Mouse (Mus musculus) stomach, embryonic 16.5 days (tissue): ENCODE data around the gene Smad3. TPM values are rescaled to one million over a fixed set of nuclear protein-coding genes. Genes with fewer than 3 reads are reported as not detected.

Source experiments
- ATAC-seq: fragments of 200-750 bp; cut with Nextera tagmentation; 2 replicates; pipeline ENCODE4 v1.8.0; 2017; ENCODE audit warnings: moderate number of reproducible peaks, moderate TSS enrichment; ENCODE audit not compliant: insufficient read depth, low FRiP score
- H3K27ac ChIP-seq: fragments of 300-500 bp; sonication (generic); 2 replicates; pipeline ENCODE4 v1.5.1; 2014; ENCODE audit warnings: low read length
- H3K27me3 ChIP-seq: fragments of 300-500 bp; sonication (generic); 2 replicates; pipeline ENCODE4 v1.6.1; 2014; ENCODE audit warnings: low read length, control low read depth, mixed read lengths; ENCODE audit not compliant: control insufficient read depth, insufficient read depth
- H3K36me3 ChIP-seq: fragments of 300-500 bp; sonication (generic); 2 replicates; pipeline ENCODE4 v1.6.1; 2014; ENCODE audit warnings: low read length; ENCODE audit not compliant: control insufficient read depth, insufficient read depth
- H3K4me1 ChIP-seq: fragments of 300-500 bp; sonication (generic); 2 replicates; pipeline ENCODE4 v1.6.1; 2014; ENCODE audit warnings: low read length, control low read depth, mixed read lengths; ENCODE audit not compliant: control insufficient read depth, insufficient read depth
- H3K4me2 ChIP-seq: fragments of 300-500 bp; sonication (generic); 2 replicates; pipeline ENCODE4 v1.6.1; 2014; ENCODE audit warnings: low read depth, low read length, mixed read lengths
- H3K4me3 ChIP-seq: fragments of 300-500 bp; sonication (generic); replicated peaks from 2 replicates; pipeline ENCODE4 v1.5.1; 2014; ENCODE audit warnings: mild to moderate bottlenecking, low read length
- H3K9ac ChIP-seq: fragments of 300-500 bp; sonication (generic); 2 replicates; pipeline ENCODE4 v1.6.1; 2014; ENCODE audit warnings: low read length
- H3K9me3 ChIP-seq: fragments of 300-500 bp; sonication (generic); replicated peaks from 2 replicates; pipeline ENCODE4 v1.6.1; 2016; ENCODE audit warnings: low read length, control low read depth; ENCODE audit not compliant: control insufficient read depth
- WGBS: fragments of 180-500 bp; shearing (Covaris S2); extraction: QIAGEN DNeasy Blood & Tissue Kit; methylation state at CpG from one replicate; pipeline ENCODE4 v1.1.7; 2014; 5-methylcytosine and 5-hydroxymethylcytosine counted together
- polyA plus RNA-seq: library from polyadenylated mRNA; unstranded; fragments of >200 nt; fragmentation: Nextera tagmentation; extraction: Ambion mirVana; gene quantifications from 2 replicates; pipeline ENCODE4 v1.2.1, GENCODE M21; 2015

Smad3 gene
- polyA plus RNA-seq, 1 experiment from 2014 or later: 15.1 TPM

- H3K27me3 ChIP-seq: no peaks in the 10 kb centered on the region
- peak; percentile 54; the same call in 1 of the 2 replicates for ATAC-seq
- H3K27ac ChIP-seq: peak overlapping the region; percentile 16; the same call in 1 of the 2 replicates
- H3K4me3 ChIP-seq: no peak overlapping the region
- no peaks in the 10 kb centered on the region for H3K9me3 ChIP-seq
- peak overlapping the region; percentile 10; the same call in 1 of the 2 replicates for H3K9ac ChIP-seq
- peaks cover 9% of the 10 kb centered on the region for H3K36me3 ChIP-seq
- WGBS: 38% methylated on average over 16 of the region's 16 CpGs
- peaks cover 34% of the 10 kb centered on the region for H3K4me1 ChIP-seq
- no peak overlapping the region for H3K4me2 ChIP-seq
Observed at GRCm38 (mm10) chr9:63612565-63613515, 145.0 kb downstream of the Smad3 start.

- WGBS: 57% methylated on average over 5 of the region's 5 CpGs
- Histone ChIP-seq H3K27me3 (no peaks in the 10 kb centered on the region), H3K36me3 (peaks cover 2% of the 10 kb centered on the region), H3K9ac (no peak overlapping the region), H3K27ac (no peak overlapping the region), H3K4me2 (no peak overlapping the region), H3K4me1 (peaks cover 34% of the 10 kb centered on the region), H3K4me3 (no peak overlapping the region), H3K9me3 (no peaks in the 10 kb centered on the region)
- no peak for ATAC-seq
Observed at GRCm38 (mm10) chr9:63611967-63612366, 145.8 kb downstream of the Smad3 start.

- Histone ChIP-seq H3K27me3 (no peaks in the 10 kb centered on the region), H3K4me1 (peaks cover 34% of the 10 kb centered on the region), H3K9me3 (no peaks in the 10 kb centered on the region), H3K4me3 (no peak overlapping the region), H3K36me3 (no peaks in the 10 kb centered on the region), H3K9ac (no peak overlapping the region), H3K4me2 (no peak overlapping the region), H3K27ac (0 out of 2 replicates have a peak overlapping the region, but pooled peaks have one; percentile 5)
- 40% methylated on average over 13 of the region's 13 CpGs for WGBS
- 0 out of 2 replicates have a peak, but pooled peaks have one; percentile 40 for ATAC-seq
Observed at GRCm38 (mm10) chr9:63610841-63611366, 146.9 kb downstream of the Smad3 start.

- 90% methylated on average over 6 of the region's 6 CpGs for WGBS
- peaks cover 34% of the 10 kb centered on the region for H3K4me1 ChIP-seq
- no peak overlapping the region for H3K4me2 ChIP-seq
- no peaks in the 10 kb centered on the region for H3K27me3 ChIP-seq
- no peak overlapping the region for H3K9ac ChIP-seq
- ATAC-seq: no peak
- no peaks in the 10 kb centered on the region for H3K9me3 ChIP-seq
- H3K27ac ChIP-seq: no peak overlapping the region
- H3K36me3 ChIP-seq: no peaks in the 10 kb centered on the region
- no peak overlapping the region for H3K4me3 ChIP-seq
Observed at GRCm38 (mm10) chr9:63610231-63610630, 147.6 kb downstream of the Smad3 start.

- ATAC-seq: no peak
- H3K36me3 ChIP-seq: no peaks in the 10 kb centered on the region
- peaks cover 34% of the 10 kb centered on the region for H3K4me1 ChIP-seq
- WGBS: 91% methylated on average over 2 of the region's 2 CpGs
- no peaks in the 10 kb centered on the region for H3K27me3 ChIP-seq
- H3K4me2 ChIP-seq: no peak overlapping the region
- no peak overlapping the region for H3K9ac ChIP-seq
- H3K9me3 ChIP-seq: no peaks in the 10 kb centered on the region
- H3K27ac ChIP-seq: no peak overlapping the region
- H3K4me3 ChIP-seq: no peak overlapping the region
Observed at GRCm38 (mm10) chr9:63609776-63610175, 148.0 kb downstream of the Smad3 start.

GRCm38 (mm10) chr9:63609246-63609645 lies 148.5 kb downstream of the Smad3 start:
- no peak overlapping the region for H3K9ac ChIP-seq
- H3K4me2 ChIP-seq: no peak overlapping the region
- no peaks in the 10 kb centered on the region for H3K27me3 ChIP-seq
- H3K27ac ChIP-seq: no peak overlapping the region
- no peaks in the 10 kb centered on the region for H3K36me3 ChIP-seq
- no peaks in the 10 kb centered on the region for H3K9me3 ChIP-seq
- no peak overlapping the region for H3K4me3 ChIP-seq
- peaks cover 32% of the 10 kb centered on the region for H3K4me1 ChIP-seq
- WGBS: 75% methylated on average over 8 of the region's 8 CpGs
- ATAC-seq: no peak

GRCm38 (mm10) chr9:63608006-63608405 lies 149.8 kb downstream of the Smad3 start:
- ATAC-seq: no peak
- Histone ChIP-seq H3K4me3 (no peak overlapping the region), H3K9me3 (no peaks in the 10 kb centered on the region), H3K36me3 (no peaks in the 10 kb centered on the region), H3K4me2 (no peak overlapping the region), H3K4me1 (peaks cover 32% of the 10 kb centered on the region), H3K27ac (no peak overlapping the region), H3K9ac (no peak overlapping the region), H3K27me3 (no peaks in the 10 kb centered on the region)
- WGBS: 85% methylated on average over 6 of the region's 6 CpGs

- Histone ChIP-seq H3K4me2 (no peak overlapping the region), H3K9ac (no peak overlapping the region), H3K9me3 (no peaks in the 10 kb centered on the region), H3K27ac (no peak overlapping the region), H3K27me3 (no peaks in the 10 kb centered on the region), H3K4me3 (no peak overlapping the region), H3K36me3 (no peaks in the 10 kb centered on the region), H3K4me1 (peaks cover 23% of the 10 kb centered on the region)
- WGBS: 76% methylated on average over 2 of the region's 2 CpGs
- ATAC-seq: no peak
Observed at GRCm38 (mm10) chr9:63606594-63606993, 151.2 kb downstream of the Smad3 start.

- peak overlapping the region; percentile 59; the same call in 1 of the 2 replicates for H3K4me3 ChIP-seq
- no peak for ATAC-seq
Observed at GRCm38 (mm10) chr9:63603849-63604248, 153.9 kb downstream of the Smad3 start.

More at GRCm38 (mm10) chr9:63603849-63604248, 153.9 kb downstream of the Smad3 start:
- Histone ChIP-seq H3K9ac (no peak overlapping the region), H3K36me3 (no peaks in the 10 kb centered on the region), H3K4me1 (peaks cover 12% of the 10 kb centered on the region), H3K9me3 (no peaks in the 10 kb centered on the region), H3K27ac (no peak overlapping the region; the same call in 1 of the 2 replicates), H3K4me2 (peak overlapping the region; percentile 72), H3K27me3 (no peaks in the 10 kb centered on the region)
- WGBS: 59% methylated on average over 6 of the region's 6 CpGs
